Mouse (Mus musculus) central nervous system, embryonic 18 days (tissue): ENCODE results near the gene Mettl3. TPM values are rescaled to one million over a fixed set of nuclear protein-coding genes. Genes with fewer than 3 reads are reported as not detected.

Source experiments
- polyA plus RNA-seq: library from polyadenylated mRNA; depleted of rRNA; stranded (reverse); fragments of >200 nt; gene quantifications from 2 replicates; pipeline ENCODE4 v1.2.3, GENCODE M21; 2012; rRNA removed

Gene Mettl3
- polyA plus RNA-seq, result 41.3 and 41.4 TPM in 2 replicates

DNA sequence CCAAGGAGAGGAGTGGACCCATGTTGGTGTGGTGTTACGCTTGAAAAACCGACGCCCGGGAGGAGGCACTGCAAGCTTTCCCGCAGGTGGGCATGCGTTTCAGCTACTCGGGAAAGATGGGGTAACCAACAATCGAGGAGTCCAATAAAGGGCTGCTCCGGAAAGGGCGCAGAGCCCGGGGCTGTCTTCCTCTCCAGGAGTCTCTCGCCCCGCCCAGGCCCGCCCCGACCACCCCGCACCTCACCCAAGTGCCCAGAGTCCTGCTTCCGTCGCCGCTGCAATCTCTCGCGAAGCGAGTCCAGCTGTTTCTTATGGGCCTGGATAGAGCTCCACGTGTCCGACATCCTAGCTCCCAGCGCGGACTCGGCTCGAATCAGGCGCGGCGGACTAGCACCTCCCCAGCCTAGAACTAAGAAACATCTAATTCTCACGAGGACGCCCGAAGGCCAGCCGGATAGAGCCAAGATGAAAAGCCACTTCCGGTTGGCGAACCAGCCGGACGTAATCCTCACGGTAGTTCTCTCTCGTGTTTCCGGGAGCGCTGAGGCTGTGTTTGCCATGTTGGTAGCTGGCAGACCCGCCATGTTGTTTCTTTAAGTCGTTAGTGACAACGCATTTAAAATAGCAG lies at the start of gene Mettl3:
Gene Mettl3 (minus strand): TSS at position 485 of the 628 bp plus-strand sequence.

DNA sequence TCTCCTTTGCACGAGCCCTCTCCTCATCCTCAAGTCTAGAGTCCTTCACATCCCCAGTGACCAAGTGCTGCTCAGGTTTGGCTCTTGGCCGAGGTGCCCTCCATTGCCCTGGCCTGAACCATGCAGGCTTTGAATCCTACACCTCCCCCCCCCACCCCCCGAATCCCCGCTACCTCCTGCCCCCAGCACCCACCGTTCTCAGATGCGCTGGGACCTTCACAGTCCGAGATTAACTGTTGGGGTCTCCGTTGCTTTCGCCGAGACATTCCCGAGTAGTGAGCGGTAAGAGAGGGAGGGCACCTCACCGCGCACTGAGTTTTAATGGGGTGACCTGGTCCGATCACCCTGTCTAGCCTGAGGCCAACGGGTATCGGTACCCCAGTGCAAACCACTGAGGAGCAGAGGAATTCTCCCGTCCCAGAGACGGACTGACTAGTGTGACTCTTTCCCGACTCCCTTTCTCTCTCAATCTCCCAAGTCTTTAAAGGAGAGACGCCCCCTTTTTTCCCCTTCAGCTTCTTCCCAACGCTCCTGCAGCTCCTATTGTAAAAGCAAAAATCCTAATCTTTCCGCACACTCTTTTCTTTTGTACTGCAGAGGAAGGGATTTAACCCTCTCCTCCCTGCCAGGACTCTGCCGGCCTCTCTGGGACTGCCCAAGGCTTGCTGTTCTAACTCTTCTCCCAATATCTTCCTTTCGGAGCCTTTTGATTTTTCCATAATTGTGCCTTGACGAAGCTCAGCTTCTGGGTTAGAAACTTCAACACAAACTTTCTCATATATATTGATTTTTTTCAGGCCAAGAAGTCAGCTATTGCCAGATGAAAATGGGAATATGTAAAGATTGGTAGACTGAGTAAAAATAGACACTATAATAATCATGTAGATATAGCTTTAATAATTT lies 23.2 kb upstream of the Mettl3 start, which contains the start of gene Sall2:
Gene Sall2 (minus strand): TSS at position 853 of the 903 bp plus-strand sequence.

DNA sequence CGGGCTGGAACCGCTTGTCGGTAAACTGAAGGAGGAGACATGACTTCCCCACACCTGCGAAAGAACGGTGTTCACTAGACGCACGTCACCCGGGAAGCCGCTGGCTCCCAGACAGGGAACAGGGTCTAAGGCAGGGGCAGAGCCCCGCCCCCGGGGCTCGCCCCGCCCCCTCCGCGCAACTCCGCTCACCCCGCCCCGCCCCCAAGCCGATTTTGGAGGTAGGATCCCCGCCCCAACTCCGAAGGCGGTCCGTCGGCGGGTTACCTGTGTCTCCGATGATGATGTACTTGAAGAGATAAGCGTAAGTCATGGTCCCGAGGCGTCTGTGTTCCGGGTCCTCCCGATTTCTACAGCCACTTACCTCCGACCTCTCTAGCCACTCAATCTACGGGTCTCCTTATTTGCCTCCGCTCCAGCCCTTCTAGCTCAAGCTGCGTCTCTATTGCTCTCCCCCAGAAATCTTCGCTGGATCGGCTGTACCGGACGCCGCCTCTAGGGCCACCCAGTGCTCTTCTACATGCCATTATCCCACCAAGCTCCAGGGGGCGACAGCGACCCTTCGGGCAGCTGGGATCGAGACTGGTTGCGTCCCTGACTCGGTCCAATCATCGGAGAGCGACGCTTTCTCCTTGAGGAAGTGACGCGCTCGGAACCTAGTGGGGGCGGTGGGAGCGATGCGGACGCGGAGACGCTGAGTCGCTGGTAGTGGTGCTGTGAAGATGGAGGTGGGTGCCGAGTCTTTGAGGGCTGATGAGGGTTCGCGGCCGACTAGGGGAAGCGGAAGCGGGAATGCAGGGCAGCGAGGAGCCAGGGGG lies 25.8 kb downstream of the Mettl3 start, which contains the start of the genes Tox4 and Rab2b:
Gene Tox4 (plus strand): TSS at position 215 of the 815 bp plus-strand sequence.
Gene Rab2b (minus strand): TSS at position 614 of the 815 bp plus-strand sequence.

DNA sequence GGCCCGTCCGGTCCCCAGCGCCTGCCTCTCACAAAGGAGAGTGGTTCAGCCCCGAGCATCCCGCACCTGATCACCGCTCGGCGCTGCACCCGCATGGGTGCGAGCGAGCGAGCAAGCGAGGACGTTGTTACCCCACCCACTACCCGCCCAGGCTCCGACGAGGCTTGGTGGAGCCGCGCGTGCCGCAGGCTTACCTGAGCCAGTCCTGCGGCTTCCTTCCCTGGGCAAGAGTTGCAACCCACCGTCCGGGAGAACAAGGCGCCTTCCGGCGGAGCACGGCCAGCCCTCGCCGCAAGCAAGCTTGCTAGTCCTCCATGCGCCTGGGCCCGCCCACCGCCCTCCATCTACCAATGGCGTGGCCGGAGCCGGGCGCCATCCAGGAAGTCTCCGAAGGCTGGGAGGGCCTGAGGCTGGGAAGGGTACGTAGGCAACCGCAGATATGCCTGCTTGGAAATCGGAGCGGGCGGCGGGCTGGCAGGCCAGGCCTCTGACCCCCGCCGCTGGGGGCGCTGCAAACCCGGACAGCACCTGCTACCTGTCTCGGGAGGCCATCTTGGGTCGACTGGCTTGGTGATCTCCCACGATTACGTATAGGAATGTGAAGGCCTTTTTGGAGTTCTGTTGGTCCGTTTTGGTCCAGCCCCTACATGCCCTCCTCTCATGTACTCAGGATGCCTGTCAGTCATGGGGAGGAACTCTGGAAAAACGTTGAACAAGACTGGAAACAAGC lies 47.3 kb downstream of the Mettl3 start, which contains the start of gene Chd8:
Gene Chd8 (minus strand): TSS at position 297 of the 730 bp plus-strand sequence.

Other genes with a start within 250 kb of the Mettl3 start
- 382 and 402 TPM in 2 replicates for gene Hnrnpc, start 201.1 kb downstream of the Mettl3 start, polyA plus RNA-seq
- 3.9 and 4.0 TPM in 2 replicates for gene Rpgrip1, start 194.4 kb downstream of the Mettl3 start, polyA plus RNA-seq
- 29.1 and 29.4 TPM in 2 replicates for gene Supt16, start 107.7 kb downstream of the Mettl3 start, polyA plus RNA-seq
- 53.7 and 56.0 TPM in 2 replicates for gene Chd8, start 47.3 kb downstream of the Mettl3 start, polyA plus RNA-seq
- 42.1 and 45.0 TPM in 2 replicates for gene Tox4, start 26.0 kb downstream of the Mettl3 start, polyA plus RNA-seq
- gene Rab2b, start 25.6 kb downstream of the Mettl3 start, polyA plus RNA-seq, result 50.3 and 51.5 TPM in 2 replicates
- gene Sall2, start 23.6 kb upstream of the Mettl3 start, polyA plus RNA-seq, result 39.7 and 42.2 TPM in 2 replicates
- not detected in 2 replicates for gene Olfr1513, start 51.3 kb upstream of the Mettl3 start, polyA plus RNA-seq
- not detected in 2 replicates for gene Olfr1512, start 74.0 kb upstream of the Mettl3 start, polyA plus RNA-seq
- gene Olfr1511, start 92.3 kb upstream of the Mettl3 start, polyA plus RNA-seq, result not detected in 2 replicates
- gene Olfr1510, start 109.2 kb upstream of the Mettl3 start, polyA plus RNA-seq, result not detected in 2 replicates
- gene Olfr1509, start 137.9 kb upstream of the Mettl3 start, polyA plus RNA-seq, result not detected in 2 replicates
- not detected in 2 replicates for gene Olfr1508, start 162.4 kb upstream of the Mettl3 start, polyA plus RNA-seq
- 0.04 TPM in 1 of 2 replicates, not detected in the other for gene Olfr1507, start 190.6 kb upstream of the Mettl3 start, polyA plus RNA-seq